Mouse (Mus musculus) thymus, postnatal 14 days (tissue): ENCODE measurements at regions not wholly inside any gene's neighbourhood (a gene's known extent, or its start where the extent isn't known, plus 50 kb on each side); places are given as distances from the start of the nearest gene placed in this dataset.

Source experiments
- DNase-seq: peaks from one replicate; pipeline ENCODE4 v3.0.0; 2021

DNA sequence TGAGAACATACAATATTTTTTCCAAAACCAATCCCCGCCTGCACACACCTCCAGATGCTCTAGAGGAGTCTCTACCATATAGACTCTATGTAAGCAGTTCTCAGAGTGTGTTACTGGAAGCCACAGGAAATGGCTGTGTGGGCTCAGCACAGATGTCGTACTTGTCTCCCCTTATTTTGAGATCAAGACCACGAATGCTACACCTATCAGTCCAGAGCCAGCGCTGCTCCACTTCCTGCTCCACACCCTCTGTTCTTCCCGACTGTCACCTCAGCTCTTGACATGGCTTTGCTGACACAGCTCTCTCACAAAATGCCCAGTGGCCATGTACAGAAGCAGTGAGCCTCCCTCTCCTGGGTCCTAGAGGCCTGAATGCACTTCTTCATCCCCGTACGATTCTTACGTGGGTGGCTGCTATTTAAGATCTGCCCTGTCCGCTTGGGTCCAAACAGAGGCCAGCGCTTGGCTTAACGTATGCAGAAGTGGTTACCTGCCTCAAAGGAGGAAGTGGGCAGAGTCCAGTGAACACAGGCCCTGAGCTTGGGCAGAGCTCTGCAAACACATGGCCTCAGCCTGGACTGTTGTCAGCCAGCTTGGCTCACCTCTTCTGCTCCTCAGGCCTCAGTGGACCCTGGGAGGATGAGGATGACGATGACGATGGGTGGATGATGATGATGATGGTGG lies 80.5 kb upstream of the Msx2 start:
- DNase-seq = no peak

DNA sequence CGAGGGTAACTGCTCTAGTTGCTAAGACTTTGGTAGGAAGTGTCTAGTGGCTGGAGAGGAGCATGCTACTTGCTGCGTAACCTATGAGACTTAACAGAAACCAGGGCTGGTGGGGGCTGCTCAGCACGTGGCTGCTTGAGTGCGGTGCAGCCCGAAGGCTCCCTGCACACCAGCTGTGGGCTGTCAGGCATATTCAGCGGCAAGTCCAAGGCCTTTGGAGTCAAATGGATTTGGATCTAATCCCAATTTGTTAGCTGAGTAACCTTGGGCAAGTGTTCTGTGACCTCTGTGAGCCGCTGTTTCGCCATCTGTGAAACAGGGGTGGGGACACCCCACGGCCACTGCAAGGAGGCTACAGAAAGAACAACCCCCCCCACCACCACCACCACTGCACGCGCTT lies 75.5 kb upstream of the Msx2 start:
- no peak for DNase-seq

- no peak for DNase-seq
These were observed 70.4 kb upstream of the Msx2 start for GRCm38 (mm10) chr13:53543291-53543690.

GRCm38 (mm10) chr13:53539797-53540196 lies 66.9 kb upstream of the Msx2 start:
- no peak for DNase-seq

DNA sequence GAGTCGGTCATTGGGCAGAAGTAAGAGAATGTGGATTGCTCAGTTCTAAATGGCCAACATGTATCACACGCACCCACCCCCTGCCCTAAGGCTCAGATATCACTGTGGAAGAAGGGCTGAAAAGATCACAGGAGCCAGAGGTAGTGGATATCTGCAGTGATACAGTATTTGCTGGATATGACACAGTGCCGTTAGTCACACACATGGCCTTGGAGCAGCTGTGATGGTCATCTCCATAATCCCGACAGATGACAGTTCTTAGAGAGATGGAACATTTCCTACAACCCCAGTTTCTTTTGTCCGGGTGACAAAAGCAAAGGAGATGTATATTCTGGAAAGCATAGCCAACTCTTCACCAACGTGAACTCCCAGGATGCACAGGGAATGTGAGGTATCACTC lies 65.1 kb upstream of the Msx2 start:
- no peak for DNase-seq

- DNase-seq = no peak
These were observed 63.0 kb upstream of the Msx2 start for GRCm38 (mm10) chr13:53535781-53536425.

DNA sequence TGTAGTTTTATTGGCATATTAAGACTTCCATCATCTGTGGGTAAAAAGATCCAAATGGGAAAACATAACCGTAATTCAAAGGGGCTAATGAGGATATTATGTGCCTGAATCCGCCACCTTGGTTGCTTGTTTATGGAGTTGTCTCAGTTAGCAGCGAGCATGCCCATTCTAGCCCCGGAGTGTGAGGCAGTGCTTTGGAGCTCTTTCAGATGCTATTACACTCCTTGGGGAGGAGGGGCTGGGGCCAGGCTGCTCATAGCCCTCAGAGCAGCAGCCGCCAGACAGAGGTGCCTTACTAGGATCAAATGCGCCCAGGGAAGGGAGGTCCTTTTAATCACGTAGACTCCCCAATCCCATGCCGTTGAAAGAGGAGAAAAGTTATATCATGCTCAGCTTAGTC lies 60.9 kb upstream of the Msx2 start:
- no peak for DNase-seq

DNA sequence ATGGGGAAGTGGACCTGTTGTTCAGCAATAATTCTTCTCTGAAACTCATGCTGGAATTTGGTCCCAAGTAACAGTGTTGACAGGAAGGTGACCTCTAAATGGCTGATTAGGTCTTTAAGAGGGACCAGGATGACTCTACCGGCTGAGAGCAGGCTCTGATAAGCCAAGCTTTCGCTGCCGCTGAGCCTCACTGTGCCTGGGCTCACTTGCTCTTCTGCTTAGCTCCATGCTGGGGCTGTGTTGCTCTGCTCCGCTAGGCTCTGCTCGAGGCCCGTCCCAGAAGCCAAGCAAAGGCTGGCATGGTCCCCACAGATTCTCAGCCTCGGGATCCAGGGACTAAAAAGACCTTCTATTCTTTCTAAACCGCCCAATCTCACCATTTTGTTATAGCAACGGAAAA lies 54.0 kb upstream of the Msx2 start:
- DNase-seq = no peak

- DNase-seq = no peak
These were observed 49.9 kb upstream of the Msx2 start for GRCm38 (mm10) chr13:53522807-53523206.
